Mouse (Mus musculus): ENCODE data around the gene Jam3. TPM values are rescaled to one million over a fixed set of nuclear protein-coding genes. Genes with fewer than 3 reads are reported as not detected.

Jam3 gene
- total and polyA plus RNA-seq, 2 experiments from 2014 or later = 27.7 to 44.0 TPM

- H3K9me3 ChIP-seq (ENCODE audit: low read length) = 0 out of 2 replicates have a peak, but pooled peaks cover 4% of the 10 kb centered on the region
- TF ChIP-seq CTCF (IDR thresholded peaks at IDR 0.05; ENCODE audit: low read depth) = peak; percentile 35
- no peak overlapping the region for H3K9ac ChIP-seq
- no peak overlapping the region for H3K4me2 ChIP-seq (ENCODE audit: low read depth)
- no peak overlapping the region for H3K27ac ChIP-seq (ENCODE audit: low read depth, low read length)
- DNase-seq (no peak), ATAC-seq (no peak; the same call in 1 of the 2 replicates)
- no peak overlapping the region for H3K4me3 ChIP-seq (ENCODE audit: low read depth, low read length)
- no peaks in the 10 kb centered on the region for H3K4me1 ChIP-seq (ENCODE audit: insufficient read depth)
- H3K27me3 ChIP-seq (ENCODE audit: insufficient read depth, low read length) = no peaks in the 10 kb centered on the region
- WGBS = 47% methylated on average over 3 of the region's 3 CpGs
- no peaks in the 10 kb centered on the region for H3K36me3 ChIP-seq (ENCODE audit: insufficient read depth)
Measured at GRCm38 (mm10) chr9:27180492-27180891, 25.3 kb upstream of the Jam3 start.

- TF ChIP-seq CTCF (IDR thresholded peaks at IDR 0.05; ENCODE audit: low read depth) = no peak
- Histone ChIP-seq H3K9ac (no peak overlapping the region), H3K4me1 (ENCODE audit: insufficient read depth) (no peaks in the 10 kb centered on the region), H3K4me2 (ENCODE audit: low read depth) (no peak overlapping the region), H3K27ac (ENCODE audit: low read depth, low read length) (no peak overlapping the region), H3K4me3 (ENCODE audit: low read depth, low read length) (no peak overlapping the region), H3K27me3 (ENCODE audit: insufficient read depth, low read length) (no peaks in the 10 kb centered on the region), H3K36me3 (ENCODE audit: insufficient read depth) (no peaks in the 10 kb centered on the region), H3K9me3 (ENCODE audit: low read length) (0 out of 2 replicates have a peak, but pooled peaks cover 4% of the 10 kb centered on the region)
- no peak for DNase-seq
- 78% methylated on average over 4 of the region's 4 CpGs for WGBS
- no peak for ATAC-seq
Measured at GRCm38 (mm10) chr9:27178935-27179334, 23.7 kb upstream of the Jam3 start.

GRCm38 (mm10) chr9:27176154-27176553 is 20.9 kb upstream of the Jam3 start:
- ATAC-seq = peak; percentile 87
- H3K27ac ChIP-seq (ENCODE audit: low read depth, low read length) = no peak overlapping the region
- H3K9me3 ChIP-seq (ENCODE audit: low read length) = 0 out of 2 replicates have a peak, but pooled peaks cover 4% of the 10 kb centered on the region
- peak; percentile 88 for DNase-seq
- H3K27me3 ChIP-seq (ENCODE audit: insufficient read depth, low read length) = no peaks in the 10 kb centered on the region
- H3K4me3 ChIP-seq (ENCODE audit: low read depth, low read length) = no peak overlapping the region
- H3K9ac ChIP-seq = no peak overlapping the region
- H3K4me2 ChIP-seq (ENCODE audit: low read depth) = no peak overlapping the region
- peak; percentile 91 for TF ChIP-seq CTCF (IDR thresholded peaks at IDR 0.05; ENCODE audit: low read depth)
- H3K36me3 ChIP-seq (ENCODE audit: insufficient read depth) = no peaks in the 10 kb centered on the region
- H3K4me1 ChIP-seq (ENCODE audit: insufficient read depth) = no peaks in the 10 kb centered on the region
- 3% methylated on average over 2 of the region's 2 CpGs for WGBS

- WGBS = 90% methylated on average over 6 of the region's 6 CpGs
- Histone ChIP-seq H3K36me3 (ENCODE audit: insufficient read depth) (no peaks in the 10 kb centered on the region), H3K9ac (no peak overlapping the region), H3K27me3 (ENCODE audit: insufficient read depth, low read length) (no peaks in the 10 kb centered on the region), H3K9me3 (ENCODE audit: low read length) (0 out of 2 replicates have a peak, but pooled peaks cover 4% of the 10 kb centered on the region), H3K4me3 (ENCODE audit: low read depth, low read length) (no peak overlapping the region), H3K27ac (ENCODE audit: low read depth, low read length) (no peak overlapping the region), H3K4me1 (ENCODE audit: insufficient read depth) (no peaks in the 10 kb centered on the region), H3K4me2 (ENCODE audit: low read depth) (no peak overlapping the region)
- DNase-seq = no peak
- no peak for ATAC-seq
- no peak for TF ChIP-seq CTCF (IDR thresholded peaks at IDR 0.05; ENCODE audit: low read depth)
Measured at GRCm38 (mm10) chr9:27175682-27176081, 20.5 kb upstream of the Jam3 start.

GRCm38 (mm10) chr9:27175241-27175640 is 20.0 kb upstream of the Jam3 start:
- Histone ChIP-seq H3K27ac (ENCODE audit: low read depth, low read length) (no peak overlapping the region), H3K36me3 (ENCODE audit: insufficient read depth) (no peaks in the 10 kb centered on the region), H3K4me3 (ENCODE audit: low read depth, low read length) (no peak overlapping the region), H3K4me2 (ENCODE audit: low read depth) (no peak overlapping the region), H3K4me1 (ENCODE audit: insufficient read depth) (no peaks in the 10 kb centered on the region), H3K9me3 (ENCODE audit: low read length) (0 out of 2 replicates have a peak, but pooled peaks cover 4% of the 10 kb centered on the region), H3K9ac (no peak overlapping the region), H3K27me3 (ENCODE audit: insufficient read depth, low read length) (no peaks in the 10 kb centered on the region)
- no peak for TF ChIP-seq CTCF (IDR thresholded peaks at IDR 0.05; ENCODE audit: low read depth)
- WGBS = 78% methylated on average over 13 of the region's 13 CpGs
- DNase-seq = no peak
- ATAC-seq = no peak

- WGBS = 20% methylated on average over 5 of the region's 5 CpGs
- H3K4me3 ChIP-seq (ENCODE audit: low read depth, low read length) = no peak overlapping the region
- H3K4me1 ChIP-seq (ENCODE audit: insufficient read depth) = no peaks in the 10 kb centered on the region
- DNase-seq (peak; percentile 61), ATAC-seq (peak; percentile 68)
- no peak overlapping the region for H3K9ac ChIP-seq
- no peaks in the 10 kb centered on the region for H3K36me3 ChIP-seq (ENCODE audit: insufficient read depth)
- no peak for TF ChIP-seq CTCF (IDR thresholded peaks at IDR 0.05; ENCODE audit: low read depth)
- no peaks in the 10 kb centered on the region for H3K27me3 ChIP-seq (ENCODE audit: insufficient read depth, low read length)
- H3K9me3 ChIP-seq (ENCODE audit: low read length) = 0 out of 2 replicates have a peak, but pooled peaks cover 4% of the 10 kb centered on the region
- no peak overlapping the region for H3K4me2 ChIP-seq (ENCODE audit: low read depth)
- no peak overlapping the region for H3K27ac ChIP-seq (ENCODE audit: low read depth, low read length)
Measured at GRCm38 (mm10) chr9:27174079-27174478, 18.9 kb upstream of the Jam3 start.

- H3K4me1 ChIP-seq (ENCODE audit: insufficient read depth) = no peaks in the 10 kb centered on the region
- TF ChIP-seq CTCF (IDR thresholded peaks at IDR 0.05; ENCODE audit: low read depth) = no peak
- no peaks in the 10 kb centered on the region for H3K36me3 ChIP-seq (ENCODE audit: insufficient read depth)
- H3K27me3 ChIP-seq (ENCODE audit: insufficient read depth, low read length) = no peaks in the 10 kb centered on the region
- WGBS = 62% methylated on average over 2 of the region's 2 CpGs
- H3K4me2 ChIP-seq (ENCODE audit: low read depth) = no peak overlapping the region
- no peak for ATAC-seq
- no peak for DNase-seq
- H3K9me3 ChIP-seq (ENCODE audit: low read length) = 0 out of 2 replicates have a peak, but pooled peaks cover 4% of the 10 kb centered on the region
- H3K27ac ChIP-seq (ENCODE audit: low read depth, low read length) = no peak overlapping the region
- H3K4me3 ChIP-seq (ENCODE audit: low read depth, low read length) = no peak overlapping the region
- no peak overlapping the region for H3K9ac ChIP-seq
Measured at GRCm38 (mm10) chr9:27173646-27174045, 18.4 kb upstream of the Jam3 start.
